In the genomic region with DNA sequence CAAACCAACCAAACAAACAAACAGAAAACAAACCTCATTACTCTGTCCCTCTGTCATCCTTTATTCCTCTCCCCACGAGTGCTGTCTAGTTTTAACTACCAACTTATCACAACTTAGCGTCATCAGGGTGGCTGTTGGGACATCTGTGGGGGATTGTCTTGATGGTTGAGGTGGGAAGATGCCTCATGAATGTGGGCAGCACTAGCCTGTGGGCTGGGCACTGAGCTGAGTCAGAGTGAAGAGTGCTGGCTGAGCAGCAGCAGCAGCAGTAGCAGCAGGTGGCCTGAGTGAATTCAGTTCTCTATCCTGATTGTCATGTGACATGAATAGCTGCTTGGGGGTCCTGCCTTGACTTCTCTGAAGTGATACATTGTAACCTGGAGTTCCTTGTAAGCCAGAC, we compare ENCODE assay signal across 31 mouse cellular contexts. TPM values are rescaled to one million over a fixed set of nuclear protein-coding genes. Genes with fewer than 3 reads are reported as not detected.
"Had no signal": no experiment of that assay in that cellular context is flagged by ENCODE, and none has a peak within 500 bp of the region (broad histone marks: within the 10 kb centered on the region; RNA-seq: fewer than 3 reads in every experiment).

No protein-coding gene starts in this region.

- H3K9ac ChIP-seq: embryonic facial prominence, embryonic 12.5 days; embryonic facial prominence, embryonic 13.5 days; embryonic facial prominence, embryonic 15.5 days; forebrain, embryonic 12.5 days; forebrain, embryonic 13.5 days; forebrain, embryonic 15.5 days; forebrain, postnatal 0 days had no signal

- DNase-seq: cerebellum, adult 2 months; cerebellum, adult 8-10 months; cerebellum, adult 9-10 months; cerebellum, adult 9-11 months; cerebellum, postnatal 10 days; cerebellum, postnatal 14 days; cerebellum, postnatal 25 days; cerebellum, postnatal 36 days; embryo, embryonic 11 days; forebrain, postnatal 0 days; gastrocnemius, adult 2 months; gastrocnemius, postnatal 10 days; gastrocnemius, postnatal 14 days; gastrocnemius, postnatal 25 days; gastrocnemius, postnatal 36 days; heart, adult 11 months; heart, adult 18-20 months; heart, adult 2 months had no signal

- H3K4me3 ChIP-seq: embryonic facial prominence, embryonic 10.5 days; embryonic facial prominence, embryonic 12.5 days; embryonic facial prominence, embryonic 13.5 days; embryonic facial prominence, embryonic 15.5 days; erythroblast, embryonic 14.5 days; forebrain, embryonic 10.5 days; forebrain, embryonic 12.5 days; forebrain, embryonic 13.5 days; forebrain, embryonic 15.5 days; gastrocnemius, adult 2 months; heart, adult 2 months; heart, embryonic 10.5 days had no signal

- H3K36me3 ChIP-seq: forebrain, embryonic 15.5 days had no signal

- H3K27ac ChIP-seq: embryonic facial prominence, embryonic 10.5 days; embryonic facial prominence, embryonic 12.5 days; embryonic facial prominence, embryonic 13.5 days; embryonic facial prominence, embryonic 15.5 days; forebrain, embryonic 10.5 days; forebrain, embryonic 12.5 days; forebrain, embryonic 13.5 days; forebrain, embryonic 15.5 days; gastrocnemius, adult 2 months; heart, adult 2 months; heart, embryonic 10.5 days had no signal

- H3K27me3 ChIP-seq: embryonic facial prominence, embryonic 12.5 days; embryonic facial prominence, embryonic 13.5 days; embryonic facial prominence, embryonic 15.5 days; forebrain, embryonic 12.5 days; forebrain, embryonic 13.5 days; forebrain, embryonic 15.5 days had no signal

- H3K9me3 ChIP-seq: embryonic facial prominence, embryonic 10.5 days; embryonic facial prominence, embryonic 12.5 days; embryonic facial prominence, embryonic 13.5 days; embryonic facial prominence, embryonic 15.5 days; forebrain, embryonic 10.5 days; forebrain, embryonic 12.5 days; forebrain, embryonic 13.5 days; forebrain, embryonic 15.5 days; heart, embryonic 10.5 days had no signal

- ATAC-seq: forebrain, embryonic 13.5 days; forebrain, embryonic 15.5 days; forebrain, embryonic 16.5 days; forebrain, postnatal 0 days had no signal

- H3K4me2 ChIP-seq: embryonic facial prominence, embryonic 12.5 days; embryonic facial prominence, embryonic 13.5 days; embryonic facial prominence, embryonic 15.5 days; forebrain, embryonic 12.5 days; forebrain, embryonic 13.5 days; forebrain, embryonic 15.5 days had no signal

RNA-seq across cellular contexts. Expression of a gene that starts 5.7 kb away (rescaled TPM):
- total RNA-seq: granulocyte monocyte progenitor cell, adult 5-6 weeks had no signal
- polyA plus RNA-seq: erythroblast, embryonic 14.5 days had no signal

RNA-seq across cellular contexts. Expression of a gene that starts 7.3 kb away (rescaled TPM):
- total RNA-seq: common myeloid progenitor, adult 5-6 weeks; granulocyte monocyte progenitor cell, adult 5-6 weeks had no signal
